Mouse (Mus musculus): ENCODE data around the gene Whamm.

The Whamm gene

DNA sequence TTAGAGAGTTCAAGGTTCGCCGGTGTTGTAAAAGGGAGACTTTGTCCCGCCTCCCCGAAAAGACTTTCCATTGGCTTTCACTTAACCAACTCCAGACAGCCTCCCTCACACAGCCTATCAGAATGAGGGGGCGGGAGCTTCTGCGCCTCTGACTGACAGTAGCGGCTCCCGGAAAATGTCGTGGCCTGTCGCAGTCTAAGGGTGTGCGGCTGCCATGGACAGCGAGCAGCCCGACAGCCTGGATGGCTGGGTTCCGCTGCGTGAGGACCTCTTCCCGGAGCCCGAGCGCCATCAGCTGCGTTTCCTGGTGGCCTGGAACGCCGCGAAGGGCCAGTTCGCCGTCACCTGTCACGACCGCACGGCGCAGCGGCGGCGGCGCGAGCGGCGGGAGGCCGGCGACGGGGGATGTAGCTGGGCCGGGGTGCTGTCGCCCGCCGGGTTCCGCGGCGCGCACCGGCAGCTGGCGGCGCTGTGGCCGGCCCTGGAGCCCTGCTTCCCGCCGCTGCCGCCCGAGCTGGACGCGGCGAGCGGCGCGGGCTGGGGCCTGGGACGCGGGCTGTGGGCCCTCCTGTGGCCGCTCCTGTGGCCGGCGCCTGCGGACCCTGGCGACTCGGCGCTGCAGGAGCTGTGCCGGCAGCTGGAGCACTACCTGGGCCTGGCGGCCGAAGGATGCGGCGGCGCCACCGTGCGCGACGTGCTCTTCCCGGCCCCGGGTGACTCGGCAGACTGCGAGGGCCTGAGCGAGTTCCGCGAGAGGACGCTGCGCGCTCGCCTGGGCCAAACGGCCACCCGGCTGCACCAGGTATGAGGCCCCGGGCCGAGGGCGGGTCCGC is at the start of gene Whamm:
TSS of gene Whamm (plus strand) at position 159 of the 833 bp plus-strand sequence.
- in situ Hi-C loops (cut with MboI) = no loop called here

DNA sequence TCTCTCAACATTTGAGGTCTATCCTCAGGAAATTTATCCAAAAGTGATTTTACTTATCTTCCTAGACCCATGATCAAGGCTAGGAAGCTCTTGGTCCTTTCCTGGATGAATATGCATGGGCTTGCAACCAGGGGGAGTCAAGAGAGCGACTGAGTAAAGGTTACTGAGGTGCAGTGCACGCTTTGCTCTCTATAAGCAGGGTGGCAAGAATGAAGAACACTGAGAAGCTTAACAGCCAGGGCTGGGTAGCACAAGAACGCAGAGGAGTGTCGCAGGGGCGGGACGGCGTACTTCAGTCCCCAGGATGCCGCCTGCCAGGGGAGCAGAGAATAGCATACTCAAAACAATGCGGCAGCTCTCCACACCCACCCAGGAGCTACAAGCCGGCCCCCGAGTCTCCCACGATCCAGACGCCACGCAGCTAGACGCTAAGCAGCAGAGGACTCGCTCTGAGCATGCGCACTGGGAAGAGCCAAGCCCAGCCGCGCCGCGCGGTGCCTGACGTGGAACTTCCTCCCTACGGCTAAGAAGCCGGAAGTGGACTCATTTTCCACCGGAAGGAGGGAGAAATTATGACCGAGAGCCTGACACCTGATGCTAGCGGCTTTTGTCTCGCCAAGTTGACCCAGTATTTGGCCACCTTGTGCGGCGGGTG is 47.9 kb upstream of the Whamm start:
- in situ Hi-C loops (cut with MboI) = no loop called here

GRCm38 (mm10) chr7:81523663-81524017 is 47.4 kb upstream of the Whamm start:
- in situ Hi-C loops (cut with MboI) = no loop called here

- in situ Hi-C loops (cut with MboI) = no loop called here
Observed at GRCm38 (mm10) chr7:81528918-81529317, 42.1 kb upstream of the Whamm start.

GRCm38 (mm10) chr7:81531462-81531861 is 39.6 kb upstream of the Whamm start:
- in situ Hi-C loops (cut with MboI) = no loop called here

GRCm38 (mm10) chr7:81536478-81536877 is 34.6 kb upstream of the Whamm start:
- in situ Hi-C loops (cut with MboI) = no loop called here

DNA sequence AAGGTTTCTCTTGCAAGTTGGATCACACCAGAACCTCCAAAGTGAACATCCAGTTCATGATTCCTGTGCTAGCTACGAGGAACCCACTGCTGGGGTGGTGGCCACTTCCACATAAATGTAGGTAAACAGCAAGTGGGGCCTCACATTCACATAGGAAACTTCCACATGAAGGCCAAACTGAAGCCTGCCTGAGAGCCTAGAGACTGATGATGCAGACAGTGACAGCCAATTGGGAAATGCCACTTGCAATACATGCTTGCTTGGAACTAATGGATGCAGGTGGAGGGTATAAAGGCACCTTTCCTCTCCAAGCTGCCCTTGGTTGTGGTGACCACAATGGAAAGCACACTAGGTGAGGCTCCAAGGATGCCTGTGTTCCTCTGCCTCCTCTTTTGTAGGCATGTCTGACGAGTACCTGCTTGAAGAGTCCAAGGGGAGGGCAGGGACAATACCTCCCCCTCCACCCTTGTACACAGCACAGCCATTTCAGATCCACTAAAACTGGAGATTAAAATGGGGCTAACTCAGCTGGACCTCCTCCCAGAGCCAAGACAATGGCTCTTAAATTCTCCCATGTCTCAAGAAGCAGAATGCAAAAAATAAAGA is 32.9 kb upstream of the Whamm start:
- in situ Hi-C loops (cut with MboI) = no loop called here

GRCm38 (mm10) chr7:81539565-81539964 is 31.5 kb upstream of the Whamm start:
- in situ Hi-C loops (cut with MboI) = no loop called here

DNA sequence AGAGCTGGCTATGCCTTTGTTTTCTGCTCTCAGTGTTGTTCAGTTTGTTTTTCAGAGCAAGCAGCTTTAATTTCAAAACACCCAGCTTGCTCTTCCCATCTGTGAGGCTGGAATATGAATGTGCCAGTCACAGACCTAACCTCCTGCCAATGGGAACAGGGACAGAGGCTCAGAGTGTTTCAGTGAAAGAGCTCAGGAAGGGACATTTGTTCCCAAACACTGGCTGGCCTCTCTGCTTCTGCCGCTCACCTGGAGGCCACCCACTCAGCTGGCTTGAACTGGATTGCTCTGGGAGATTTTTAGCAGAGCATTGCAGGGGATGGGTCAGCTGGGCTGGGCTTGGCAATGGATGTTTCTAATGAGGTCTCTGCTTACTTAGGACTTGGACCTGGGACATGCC is 30.1 kb upstream of the Whamm start:
- in situ Hi-C loops (cut with MboI) = no loop called here

- in situ Hi-C loops (cut with MboI) = no loop called here
Observed at GRCm38 (mm10) chr7:81541924-81542524, 29.0 kb upstream of the Whamm start.

GRCm38 (mm10) chr7:81542934-81543333 is 28.1 kb upstream of the Whamm start:
- in situ Hi-C loops (cut with MboI) = no loop called here

GRCm38 (mm10) chr7:81548864-81549263 is 22.2 kb upstream of the Whamm start:
- in situ Hi-C loops (cut with MboI) = no loop called here

GRCm38 (mm10) chr7:81553589-81553988 is 17.5 kb upstream of the Whamm start:
- in situ Hi-C loops (cut with MboI) = no loop called here

DNA sequence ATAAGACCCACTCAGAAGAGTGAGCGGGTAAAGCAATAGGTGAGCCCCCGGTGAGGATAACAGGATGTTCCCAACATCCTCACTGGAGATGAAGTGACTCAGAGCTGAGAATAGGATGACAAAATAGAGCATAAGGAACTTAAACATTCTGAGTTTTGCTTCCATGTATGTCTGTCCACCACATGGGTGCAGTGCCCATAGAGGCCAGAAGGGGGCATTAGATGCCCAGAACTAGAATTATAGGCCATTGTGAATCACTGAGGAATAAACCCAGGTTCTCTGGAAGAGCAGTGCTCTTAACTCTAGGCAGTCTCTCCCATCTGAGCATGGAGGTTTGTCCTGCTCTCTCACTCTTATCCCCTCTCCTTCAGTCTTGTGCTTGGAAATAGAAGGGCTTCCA is 16.7 kb upstream of the Whamm start:
- in situ Hi-C loops (cut with MboI) = no loop called here

- in situ Hi-C loops (cut with MboI) = no loop called here
Observed at GRCm38 (mm10) chr7:81556839-81557238, 14.2 kb upstream of the Whamm start.

GRCm38 (mm10) chr7:81557252-81557984 is 13.6 kb upstream of the Whamm start:
- in situ Hi-C loops (cut with MboI) = no loop called here

GRCm38 (mm10) chr7:81557985-81558360 is 13.1 kb upstream of the Whamm start:
- in situ Hi-C loops (cut with MboI) = no loop called here

DNA sequence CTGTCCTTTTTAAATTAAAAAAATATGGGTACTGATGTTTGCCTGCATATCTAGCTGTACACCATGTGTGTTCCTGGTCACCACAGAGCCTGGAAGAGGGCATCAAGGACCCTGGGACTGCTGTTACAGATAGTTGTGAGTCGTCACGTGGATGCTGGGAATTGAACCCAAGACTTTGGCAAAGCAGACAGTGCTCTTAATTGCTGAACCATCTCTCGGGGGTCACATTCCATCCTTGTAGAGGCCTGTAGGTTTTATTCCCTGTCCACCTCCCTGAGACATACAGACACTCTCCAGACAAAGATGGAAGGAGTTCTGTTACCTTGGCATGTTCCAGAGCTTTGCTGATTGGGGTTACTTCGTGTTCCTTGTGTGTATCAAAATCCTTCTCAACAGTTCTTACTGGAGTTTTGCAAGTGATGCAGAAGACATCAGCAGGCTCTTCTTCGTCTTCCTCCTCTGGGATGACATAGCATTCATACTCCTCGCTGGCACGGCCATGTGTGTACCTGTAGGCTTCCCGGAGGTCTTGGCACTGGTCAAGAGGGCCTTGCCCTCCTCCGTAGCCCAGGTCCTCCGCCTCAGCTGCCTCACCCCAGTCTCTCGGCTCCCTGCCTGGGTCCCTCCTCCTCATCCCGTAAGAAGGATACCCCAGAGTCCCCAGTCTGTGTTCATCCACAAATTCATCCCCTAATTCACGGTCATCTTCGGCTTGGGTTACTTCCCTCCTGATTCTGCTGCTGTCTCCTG is 11.7 kb upstream of the Whamm start:
- in situ Hi-C loops (cut with MboI) = no loop called here

DNA sequence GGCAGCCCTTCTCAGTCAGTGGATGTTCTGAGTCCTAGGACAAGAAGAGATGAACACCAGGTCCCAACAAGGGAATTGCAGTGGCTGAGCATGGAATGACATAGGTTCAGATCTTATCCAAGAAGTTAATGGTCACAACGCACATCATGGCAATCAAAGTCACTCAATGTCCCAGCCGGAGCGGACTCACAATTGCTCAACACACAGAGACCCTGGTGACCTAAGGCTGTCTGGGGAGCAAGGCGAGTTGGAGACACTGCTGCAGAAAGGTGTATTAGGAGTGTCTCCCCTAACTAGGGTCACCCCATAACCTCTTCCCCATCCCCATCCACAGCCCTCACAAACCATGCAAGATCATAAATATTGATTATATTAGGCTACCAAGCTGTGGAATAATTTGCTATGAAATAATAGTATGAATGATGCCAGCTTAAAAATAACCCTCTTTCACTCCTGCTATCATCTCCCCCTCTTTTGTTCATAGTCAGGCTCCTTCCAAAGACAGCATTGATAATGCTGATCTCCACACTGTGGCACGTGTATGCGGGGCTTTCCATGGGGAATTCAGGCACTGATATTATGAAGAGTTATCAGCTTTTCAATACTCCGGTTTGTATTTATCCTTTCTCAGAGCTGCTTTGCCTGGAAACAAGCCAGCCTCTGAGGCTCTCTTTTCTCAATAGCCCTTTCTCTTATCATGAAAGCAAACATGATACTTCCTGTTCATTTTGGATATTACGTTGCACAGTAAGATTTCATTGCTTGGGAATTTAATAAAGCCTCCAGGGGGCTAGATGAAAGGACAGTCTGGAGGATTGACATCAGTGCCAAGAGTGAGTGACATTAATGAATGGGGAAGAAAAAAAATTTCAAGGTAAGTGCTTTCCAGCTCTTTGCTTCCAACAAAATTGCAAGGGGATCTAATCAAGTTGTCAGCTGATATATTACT is 10.7 kb upstream of the Whamm start:
- in situ Hi-C loops (cut with MboI) = no loop called here

GRCm38 (mm10) chr7:81561211-81561610 is 9.9 kb upstream of the Whamm start:
- in situ Hi-C loops (cut with MboI) = no loop called here
